Mouse (Mus musculus) adrenal gland (tissue): ENCODE results near the gene Prom1.
"Not testable (repeated sequence)": the region's sequence is repeated elsewhere in the genome, so short reads cannot be mapped to it uniquely, and the experiment has no call there.

ENCODE experiments used
- intact Hi-C: fragments of 180-260 bp; cut with DNase I; formaldehyde crosslinking; loops from one replicate; pipeline ENCODE4 v1.15.1; 2025
- long read RNA-seq, 2 experiments: library from polyadenylated mRNA; unstranded; transcript quantifications; one replicate each; pipeline ENCODE4 v2.0.0; 2020; ENCODE audit warnings: borderline replicate concordance in 1 of 2; ENCODE audit not compliant: insufficient replicate concordance in 1 of 2

Prom1 gene
- long read RNA-seq, experiment 1, partial matches to known transcripts = 0 of 1 reads
- long read RNA-seq, experiment 1, other reads (novel, unspliced or antisense) = 0 of 1 reads
- long read RNA-seq, experiment 2 = 0 reads

- intact Hi-C loops = loop anchor here (5.0 kb wide), 1 partner anchor 49 kb away; no protein-coding TSS in a partner anchor
These were observed at the start of gene Prom1 for GRCm38 (mm10) chr5:44101231-44102110. TSS of gene Prom1 (minus strand) at chr5:44102032.

- intact Hi-C loops = no loop called here
These were observed 45.9 kb upstream of the Prom1 start for GRCm38 (mm10) chr5:44147732-44148131.

GRCm38 (mm10) chr5:44146437-44147332 is 44.9 kb upstream of the Prom1 start:
- intact Hi-C loops = no loop called here

GRCm38 (mm10) chr5:44143467-44144235 is 41.8 kb upstream of the Prom1 start:
- intact Hi-C loops = no loop called here

- intact Hi-C loops = no loop called here
These were observed 25.7 kb upstream of the Prom1 start for GRCm38 (mm10) chr5:44127487-44127886.

GRCm38 (mm10) chr5:44126574-44126973 is 24.7 kb upstream of the Prom1 start:
- intact Hi-C loops = not testable (repeated sequence)

- intact Hi-C loops = no loop called here
These were observed 19.6 kb upstream of the Prom1 start for GRCm38 (mm10) chr5:44121390-44121789.

- intact Hi-C loops = no loop called here
These were observed 11.3 kb upstream of the Prom1 start for GRCm38 (mm10) chr5:44113138-44113537.

- intact Hi-C loops = no loop called here
These were observed 7.3 kb upstream of the Prom1 start for GRCm38 (mm10) chr5:44109121-44109520.

- intact Hi-C loops = no loop called here
These were observed 6.3 kb upstream of the Prom1 start for GRCm38 (mm10) chr5:44108125-44108524.

- intact Hi-C loops = no loop called here
These were observed 3.4 kb upstream of the Prom1 start for GRCm38 (mm10) chr5:44105192-44105591.

GRCm38 (mm10) chr5:44104686-44105085 is 2.9 kb upstream of the Prom1 start:
- intact Hi-C loops = loop anchor here (5.0 kb wide), 1 partner anchor 52 kb away; no protein-coding TSS in a partner anchor

- intact Hi-C loops = loop anchor here (5.0 kb wide), 1 partner anchor 52 kb away; no protein-coding TSS in a partner anchor
These were observed 2.3 kb upstream of the Prom1 start for GRCm38 (mm10) chr5:44104120-44104519.

GRCm38 (mm10) chr5:44103121-44103520 is 1.3 kb upstream of the Prom1 start:
- intact Hi-C loops = loop anchor here (5.0 kb wide), 1 partner anchor 51 kb away; no protein-coding TSS in a partner anchor

GRCm38 (mm10) chr5:44100544-44101230 is 1.1 kb downstream of the Prom1 start:
- intact Hi-C loops = loop anchor here (5.0 kb wide), 1 partner anchor 48 kb away; no protein-coding TSS in a partner anchor

- intact Hi-C loops = loop anchor here (5.0 kb wide), 1 partner anchor 48 kb away; no protein-coding TSS in a partner anchor
These were observed 1.7 kb downstream of the Prom1 start for GRCm38 (mm10) chr5:44100187-44100543.

- intact Hi-C loops = no loop called here
These were observed 4.8 kb downstream of the Prom1 start for GRCm38 (mm10) chr5:44096996-44097395.

- intact Hi-C loops = no loop called here
These were observed 5.7 kb downstream of the Prom1 start for GRCm38 (mm10) chr5:44096106-44096505.

GRCm38 (mm10) chr5:44095697-44096096 is 6.1 kb downstream of the Prom1 start:
- intact Hi-C loops = no loop called here

- intact Hi-C loops = no loop called here
These were observed 14.8 kb downstream of the Prom1 start for GRCm38 (mm10) chr5:44087034-44087433.
